Mouse (Mus musculus): ENCODE data around the gene Klf3.

The Klf3 gene

GRCm38 (mm10) chr5:64809257-64809656 lies 6.1 kb downstream of the Klf3 start:
- DNase-seq (ENCODE audit: low read depth, low spot score), result no peak

GRCm38 (mm10) chr5:64809864-64810263 lies 6.7 kb downstream of the Klf3 start:
- no peak for DNase-seq (ENCODE audit: low read depth, low spot score)

- DNase-seq (ENCODE audit: low read depth, low spot score), result no peak
Measured at GRCm38 (mm10) chr5:64810860-64811499, 7.8 kb downstream of the Klf3 start.

- no peak for DNase-seq (ENCODE audit: low read depth, low spot score)
Measured at GRCm38 (mm10) chr5:64811500-64812123, 8.4 kb downstream of the Klf3 start.

GRCm38 (mm10) chr5:64812124-64812982 lies 9.2 kb downstream of the Klf3 start:
- no peak for DNase-seq (ENCODE audit: low read depth, low spot score)

- no peak for DNase-seq (ENCODE audit: low read depth, low spot score)
Measured at GRCm38 (mm10) chr5:64812983-64813304, 9.8 kb downstream of the Klf3 start.

GRCm38 (mm10) chr5:64813361-64813760 lies 10.2 kb downstream of the Klf3 start:
- peak; percentile 61 for DNase-seq (ENCODE audit: low read depth, low spot score)

GRCm38 (mm10) chr5:64814416-64814815 lies 11.2 kb downstream of the Klf3 start:
- DNase-seq (ENCODE audit: low read depth, low spot score), result no peak

GRCm38 (mm10) chr5:64815631-64816030 lies 12.4 kb downstream of the Klf3 start:
- no peak for DNase-seq (ENCODE audit: low read depth, low spot score)

GRCm38 (mm10) chr5:64816290-64816973 lies 13.2 kb downstream of the Klf3 start:
- DNase-seq (ENCODE audit: low read depth, low spot score), result no peak

GRCm38 (mm10) chr5:64816974-64817296 lies 13.7 kb downstream of the Klf3 start:
- DNase-seq (ENCODE audit: low read depth, low spot score), result no peak

- DNase-seq (ENCODE audit: low read depth, low spot score), result no peak
Measured at GRCm38 (mm10) chr5:64819390-64819789, 16.2 kb downstream of the Klf3 start.

GRCm38 (mm10) chr5:64820138-64820537 lies 16.9 kb downstream of the Klf3 start:
- no peak for DNase-seq (ENCODE audit: low read depth, low spot score)

GRCm38 (mm10) chr5:64821294-64821693 lies 18.1 kb downstream of the Klf3 start:
- no peak for DNase-seq (ENCODE audit: low read depth, low spot score)

GRCm38 (mm10) chr5:64821964-64822363 lies 18.8 kb downstream of the Klf3 start:
- DNase-seq (ENCODE audit: low read depth, low spot score), result no peak

GRCm38 (mm10) chr5:64823431-64823830 lies 20.2 kb downstream of the Klf3 start:
- DNase-seq (ENCODE audit: low read depth, low spot score), result no peak

GRCm38 (mm10) chr5:64824765-64825164 lies 21.6 kb downstream of the Klf3 start:
- DNase-seq (ENCODE audit: low read depth, low spot score), result no peak

- no peak for DNase-seq (ENCODE audit: low read depth, low spot score)
Measured at GRCm38 (mm10) chr5:64825496-64825895, 22.3 kb downstream of the Klf3 start.

- no peak for DNase-seq (ENCODE audit: low read depth, low spot score)
Measured at GRCm38 (mm10) chr5:64827151-64827550, 24.0 kb downstream of the Klf3 start.

- DNase-seq (ENCODE audit: low read depth, low spot score), result no peak
Measured at GRCm38 (mm10) chr5:64828314-64828713, 25.1 kb downstream of the Klf3 start.

- DNase-seq (ENCODE audit: low read depth, low spot score), result no peak
Measured at GRCm38 (mm10) chr5:64829606-64830005, 26.4 kb downstream of the Klf3 start.

GRCm38 (mm10) chr5:64830773-64831172 lies 27.6 kb downstream of the Klf3 start:
- DNase-seq (ENCODE audit: low read depth, low spot score), result no peak

Measured in retina, adult 2 months (tissue).